Mouse (Mus musculus): Measurements from ENCODE around the gene Trappc2. TPM values are rescaled to one million over a fixed set of nuclear protein-coding genes. Genes with fewer than 3 reads are reported as not detected.
A peak's percentile ranks its signal among the peaks of the same experiment; 100 is the strongest.

Gene Trappc2
- polyA plus RNA-seq, 1 experiment from 2014 or later: 31.4 TPM

GRCm38 (mm10) chrX:166455525-166455924 lies 15.2 kb downstream of the Trappc2 start:
- Histone ChIP-seq H3K9me3 (replicated peaks; ENCODE audit: control insufficient read depth, low read length) (no peaks in the 10 kb centered on the region), H3K9ac (ENCODE audit: low read length) (no peak overlapping the region), H3K4me1 (ENCODE audit: control insufficient read depth, insufficient read depth, low read length) (no peaks in the 10 kb centered on the region), H3K27me3 (ENCODE audit: control insufficient read depth, insufficient read depth, low read length) (no peaks in the 10 kb centered on the region), H3K4me2 (ENCODE audit: low read depth, low read length) (no peak overlapping the region), H3K36me3 (ENCODE audit: control insufficient read depth, insufficient read depth, low read length) (no peaks in the 10 kb centered on the region), H3K27ac (ENCODE audit: low read length) (no peak overlapping the region), H3K4me3 (replicated peaks; ENCODE audit: low read length) (no peak overlapping the region)
- ATAC-seq (ENCODE audit: insufficient read depth, low FRiP score): no peak
- 100% methylated on average over 1 of the region's 1 CpGs for WGBS

- no peak for ATAC-seq (ENCODE audit: insufficient read depth, low FRiP score)
Observed at GRCm38 (mm10) chrX:166468321-166468720, 27.9 kb downstream of the Trappc2 start.

GRCm38 (mm10) chrX:166472612-166473011 lies 32.2 kb downstream of the Trappc2 start:
- Histone ChIP-seq H3K4me1 (ENCODE audit: control insufficient read depth, insufficient read depth, low read length) (no peaks in the 10 kb centered on the region), H3K4me2 (ENCODE audit: low read depth, low read length) (no peak overlapping the region), H3K4me3 (replicated peaks; ENCODE audit: low read length) (no peak overlapping the region), H3K36me3 (ENCODE audit: control insufficient read depth, insufficient read depth, low read length) (no peaks in the 10 kb centered on the region), H3K27me3 (ENCODE audit: control insufficient read depth, insufficient read depth, low read length) (no peaks in the 10 kb centered on the region), H3K9ac (ENCODE audit: low read length) (no peak overlapping the region), H3K27ac (ENCODE audit: low read length) (no peak overlapping the region), H3K9me3 (replicated peaks; ENCODE audit: control insufficient read depth, low read length) (no peaks in the 10 kb centered on the region)
- WGBS: 72% methylated on average over 6 of the region's 6 CpGs
- ATAC-seq (ENCODE audit: insufficient read depth, low FRiP score): no peak

More at GRCm38 (mm10) chrX:166468321-166468720, 27.9 kb downstream of the Trappc2 start:
- WGBS: 95% methylated on average over 7 of the region's 7 CpGs
- no peaks in the 10 kb centered on the region for H3K4me1 ChIP-seq (ENCODE audit: control insufficient read depth, insufficient read depth, low read length)
- no peak overlapping the region for H3K4me3 ChIP-seq (replicated peaks; ENCODE audit: low read length)
- no peaks in the 10 kb centered on the region for H3K36me3 ChIP-seq (ENCODE audit: control insufficient read depth, insufficient read depth, low read length)
- no peaks in the 10 kb centered on the region for H3K9me3 ChIP-seq (replicated peaks; ENCODE audit: control insufficient read depth, low read length)
- H3K9ac ChIP-seq (ENCODE audit: low read length): no peak overlapping the region
- no peaks in the 10 kb centered on the region for H3K27me3 ChIP-seq (ENCODE audit: control insufficient read depth, insufficient read depth, low read length)
- no peak overlapping the region for H3K27ac ChIP-seq (ENCODE audit: low read length)
- no peak overlapping the region for H3K4me2 ChIP-seq (ENCODE audit: low read depth, low read length)

- no peaks in the 10 kb centered on the region for H3K4me1 ChIP-seq (ENCODE audit: control insufficient read depth, insufficient read depth, low read length)
- H3K4me2 ChIP-seq (ENCODE audit: low read depth, low read length): peak overlapping the region; percentile 61
- 55% methylated on average over 6 of the region's 6 CpGs for WGBS
- peak overlapping the region; percentile 56 for H3K4me3 ChIP-seq (replicated peaks; ENCODE audit: low read length)
- no peaks in the 10 kb centered on the region for H3K36me3 ChIP-seq (ENCODE audit: control insufficient read depth, insufficient read depth, low read length)
- H3K27ac ChIP-seq (ENCODE audit: low read length): no peak overlapping the region
- H3K9me3 ChIP-seq (replicated peaks; ENCODE audit: control insufficient read depth, low read length): no peaks in the 10 kb centered on the region
- no peaks in the 10 kb centered on the region for H3K27me3 ChIP-seq (ENCODE audit: control insufficient read depth, insufficient read depth, low read length)
- H3K9ac ChIP-seq (ENCODE audit: low read length): no peak overlapping the region
- ATAC-seq (ENCODE audit: insufficient read depth, low FRiP score): no peak
Observed at GRCm38 (mm10) chrX:166477393-166477792, 37.0 kb downstream of the Trappc2 start.

- no peak for ATAC-seq (ENCODE audit: insufficient read depth, low FRiP score)
- Histone ChIP-seq H3K27me3 (ENCODE audit: control insufficient read depth, insufficient read depth, low read length) (0 out of 2 replicates have a peak, but pooled peaks cover 2% of the 10 kb centered on the region), H3K27ac (ENCODE audit: low read length) (peak overlapping the region; percentile 86), H3K9ac (ENCODE audit: low read length) (peak overlapping the region; percentile 83), H3K4me1 (ENCODE audit: control insufficient read depth, insufficient read depth, low read length) (no peaks in the 10 kb centered on the region), H3K4me2 (ENCODE audit: low read depth, low read length) (peak overlapping the region; percentile 61), H3K9me3 (replicated peaks; ENCODE audit: control insufficient read depth, low read length) (no peaks in the 10 kb centered on the region), H3K36me3 (ENCODE audit: control insufficient read depth, insufficient read depth, low read length) (no peaks in the 10 kb centered on the region), H3K4me3 (replicated peaks; ENCODE audit: low read length) (peak overlapping the region; percentile 56)
- 17% methylated on average over 28 of the region's 28 CpGs for whole genome bisulfite sequencing
Observed at GRCm38 (mm10) chrX:166478631-166479364, 38.4 kb downstream of the Trappc2 start.

- Histone ChIP-seq H3K4me3 (replicated peaks; ENCODE audit: low read length) (peak within 1 kb of the TSS; percentile 56), H3K36me3 (ENCODE audit: control insufficient read depth, insufficient read depth, low read length) (no peaks in the 10 kb centered on the region), H3K9ac (ENCODE audit: low read length) (peak within 1 kb of the TSS; percentile 83), H3K27me3 (ENCODE audit: control insufficient read depth, insufficient read depth, low read length) (0 out of 2 replicates have a peak, but pooled peaks cover 4% of the 10 kb centered on the region), H3K9me3 (replicated peaks; ENCODE audit: control insufficient read depth, low read length) (no peaks in the 10 kb centered on the region), H3K4me2 (ENCODE audit: low read depth, low read length) (peak within 1 kb of the TSS; percentile 61), H3K27ac (ENCODE audit: low read length) (peak within 1 kb of the TSS; percentile 86), H3K4me1 (ENCODE audit: control insufficient read depth, insufficient read depth, low read length) (no peaks in the 10 kb centered on the region)
- peak; percentile 98 for ATAC-seq (ENCODE audit: insufficient read depth, low FRiP score)
- WGBS: 12% methylated on average over 35 of the region's 41 CpGs
Observed at GRCm38 (mm10) chrX:166479365-166479983, 39.1 kb downstream of the Trappc2 start, which contains the start of gene Rab9. Gene Rab9, minus strand, starts transcription at chrX:166479867.

GRCm38 (mm10) chrX:166495052-166495451 lies 54.7 kb downstream of the Trappc2 start:
- 88% methylated on average over 2 of the region's 2 CpGs for WGBS
- H3K27ac ChIP-seq (ENCODE audit: low read length): no peak overlapping the region
- H3K4me2 ChIP-seq (ENCODE audit: low read depth, low read length): no peak overlapping the region
- no peak for ATAC-seq (ENCODE audit: insufficient read depth, low FRiP score)
- no peaks in the 10 kb centered on the region for H3K36me3 ChIP-seq (ENCODE audit: control insufficient read depth, insufficient read depth, low read length)
- H3K4me3 ChIP-seq (replicated peaks; ENCODE audit: low read length): no peak overlapping the region
- H3K4me1 ChIP-seq (ENCODE audit: control insufficient read depth, insufficient read depth, low read length): no peaks in the 10 kb centered on the region
- no peaks in the 10 kb centered on the region; the same call in 1 of the 2 replicates for H3K27me3 ChIP-seq (ENCODE audit: control insufficient read depth, insufficient read depth, low read length)
- H3K9me3 ChIP-seq (replicated peaks; ENCODE audit: control insufficient read depth, low read length): no peaks in the 10 kb centered on the region
- no peak overlapping the region for H3K9ac ChIP-seq (ENCODE audit: low read length)

GRCm38 (mm10) chrX:166497771-166498170 lies 57.4 kb downstream of the Trappc2 start:
- H3K4me1 ChIP-seq (ENCODE audit: control insufficient read depth, insufficient read depth, low read length): no peaks in the 10 kb centered on the region
- no peak overlapping the region for H3K9ac ChIP-seq (ENCODE audit: low read length)
- no peak overlapping the region for H3K4me2 ChIP-seq (ENCODE audit: low read depth, low read length)
- no peaks in the 10 kb centered on the region for H3K9me3 ChIP-seq (replicated peaks; ENCODE audit: control insufficient read depth, low read length)
- H3K4me3 ChIP-seq (replicated peaks; ENCODE audit: low read length): no peak overlapping the region
- no peaks in the 10 kb centered on the region; the same call in 1 of the 2 replicates for H3K27me3 ChIP-seq (ENCODE audit: control insufficient read depth, insufficient read depth, low read length)
- H3K27ac ChIP-seq (ENCODE audit: low read length): no peak overlapping the region
- 82% methylated on average over 4 of the region's 4 CpGs for WGBS
- ATAC-seq (ENCODE audit: insufficient read depth, low FRiP score): no peak
- H3K36me3 ChIP-seq (ENCODE audit: control insufficient read depth, insufficient read depth, low read length): no peaks in the 10 kb centered on the region

- ATAC-seq (ENCODE audit: insufficient read depth, low FRiP score): no peak
- Histone ChIP-seq H3K27me3 (ENCODE audit: control insufficient read depth, insufficient read depth, low read length) (no peaks in the 10 kb centered on the region; the same call in 1 of the 2 replicates), H3K4me1 (ENCODE audit: control insufficient read depth, insufficient read depth, low read length) (no peaks in the 10 kb centered on the region), H3K36me3 (ENCODE audit: control insufficient read depth, insufficient read depth, low read length) (no peaks in the 10 kb centered on the region), H3K4me2 (ENCODE audit: low read depth, low read length) (no peak overlapping the region), H3K4me3 (replicated peaks; ENCODE audit: low read length) (no peak overlapping the region), H3K27ac (ENCODE audit: low read length) (no peak overlapping the region), H3K9ac (ENCODE audit: low read length) (no peak overlapping the region), H3K9me3 (replicated peaks; ENCODE audit: control insufficient read depth, low read length) (no peaks in the 10 kb centered on the region)
- 85% methylated on average over 1 of the region's 1 CpGs for WGBS
Observed at GRCm38 (mm10) chrX:166499496-166500190, 59.3 kb downstream of the Trappc2 start.
